Mouse (Mus musculus) liver, embryonic 16.5 days (tissue): ENCODE results near the gene Map3k11. TPM values are rescaled to one million over a fixed set of nuclear protein-coding genes. Genes with fewer than 3 reads are reported as not detected.

Experiments used
- ATAC-seq: fragments of 200-750 bp; cut with Nextera tagmentation; 2 replicates; pipeline ENCODE4 v1.8.0; 2017; ENCODE audit warnings: low read depth, mild to moderate bottlenecking, moderate number of reproducible peaks, moderate library complexity
- H3K27ac ChIP-seq: fragments of 300-500 bp; sonication (generic); 2 replicates; pipeline ENCODE4 v1.5.1; 2014; ENCODE audit warnings: mild to moderate bottlenecking, low read length
- H3K27me3 ChIP-seq: fragments of 300-500 bp; sonication (generic); 2 replicates; pipeline ENCODE4 v1.6.1; 2014; ENCODE audit warnings: low read depth, low read length, mixed read lengths; ENCODE audit not compliant: control insufficient read depth, insufficient read depth
- H3K36me3 ChIP-seq: fragments of 300-500 bp; sonication (generic); 2 replicates; pipeline ENCODE4 v1.6.1; 2014; ENCODE audit warnings: mild to moderate bottlenecking; ENCODE audit not compliant: control insufficient read depth, insufficient read depth
- H3K4me1 ChIP-seq: fragments of 300-500 bp; sonication (generic); 2 replicates; pipeline ENCODE4 v1.6.1; 2014; ENCODE audit warnings: low read depth, low read length, mixed read lengths; ENCODE audit not compliant: control insufficient read depth
- H3K4me2 ChIP-seq: fragments of 300-500 bp; sonication (generic); 2 replicates; pipeline ENCODE4 v1.6.1; 2014; ENCODE audit warnings: low read depth, low read length, mixed read lengths
- H3K4me3 ChIP-seq: fragments of 300-500 bp; sonication (generic); 2 replicates; pipeline ENCODE4 v1.5.1; 2014; ENCODE audit warnings: low read depth, mild to moderate bottlenecking, low read length
- H3K9ac ChIP-seq: fragments of 300-500 bp; sonication (generic); 2 replicates; pipeline ENCODE4 v1.6.1; 2014; ENCODE audit warnings: low read depth, low read length
- H3K9me3 ChIP-seq: fragments of 300-500 bp; sonication (generic); replicated peaks from 2 replicates; pipeline ENCODE4 v1.6.1; 2016; ENCODE audit warnings: low read length; ENCODE audit not compliant: control insufficient read depth
- WGBS: fragments of 180-500 bp; shearing (Covaris S2); extraction: QIAGEN DNeasy Blood & Tissue Kit; methylation state at CpG from one replicate; pipeline ENCODE4 v1.1.7; 2014; ENCODE audit not compliant: insufficient replicate concordance; 5-methylcytosine and 5-hydroxymethylcytosine counted together
- polyA plus RNA-seq: library from polyadenylated mRNA; unstranded; fragments of >200 nt; fragmentation: Nextera tagmentation; extraction: Ambion mirVana; gene quantifications from 2 replicates; pipeline ENCODE4 v1.2.1, GENCODE M21; 2015

Gene Map3k11
- polyA plus RNA-seq, 1 experiment from 2014 or later = 15.2 TPM

- WGBS = 15% methylated on average over 4 of the region's 4 CpGs
- no peaks in the 10 kb centered on the region for H3K9me3 ChIP-seq
- no peak for ATAC-seq
- H3K36me3 ChIP-seq = peaks cover 36% of the 10 kb centered on the region
- H3K4me1 ChIP-seq = peaks cover 61% of the 10 kb centered on the region
- H3K27ac ChIP-seq = peak overlapping the region; percentile 98
- H3K27me3 ChIP-seq = no peaks in the 10 kb centered on the region
- H3K9ac ChIP-seq = peak overlapping the region; percentile 98
- peak overlapping the region; percentile 93 for H3K4me2 ChIP-seq
- H3K4me3 ChIP-seq = peak overlapping the region; percentile 92
Measured at GRCm38 (mm10) chr19:5723934-5724548, 35.5 kb downstream of the Map3k11 start.

DNA sequence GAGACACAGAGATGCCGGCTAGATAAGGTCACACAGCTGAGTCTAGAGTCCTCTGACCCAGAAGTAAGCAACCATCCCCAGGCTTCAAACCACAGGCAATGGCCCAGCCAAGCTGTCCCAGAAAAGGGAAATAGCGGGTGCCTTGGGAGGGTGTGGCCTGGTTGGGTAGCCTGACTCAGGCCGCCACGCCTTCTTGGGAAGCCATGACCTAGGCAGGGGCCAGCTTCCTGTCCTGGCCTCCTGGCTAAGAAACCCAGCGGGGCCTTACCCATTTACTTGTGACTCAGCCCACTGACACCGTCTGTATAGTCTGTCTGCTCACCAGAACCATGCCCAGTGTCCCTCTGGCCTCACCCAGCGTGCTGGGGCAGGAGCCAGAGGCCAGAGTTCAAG is 36.0 kb downstream of the Map3k11 start:
- ATAC-seq = peak; percentile 65
- H3K4me2 ChIP-seq = peak overlapping the region; percentile 93
- no peaks in the 10 kb centered on the region for H3K9me3 ChIP-seq
- no peaks in the 10 kb centered on the region for H3K27me3 ChIP-seq
- peaks cover 30% of the 10 kb centered on the region for H3K36me3 ChIP-seq
- 8% methylated on average over 7 of the region's 7 CpGs for WGBS
- peak overlapping the region; percentile 98 for H3K27ac ChIP-seq
- H3K4me3 ChIP-seq = peak overlapping the region; percentile 92
- H3K4me1 ChIP-seq = peaks cover 61% of the 10 kb centered on the region
- H3K9ac ChIP-seq = peak overlapping the region; percentile 98

GRCm38 (mm10) chr19:5725029-5725707 is 36.6 kb downstream of the Map3k11 start:
- Histone ChIP-seq H3K9ac (peak overlapping the region; percentile 98), H3K4me1 (peaks cover 61% of the 10 kb centered on the region), H3K27ac (peak overlapping the region; percentile 98), H3K4me3 (peak overlapping the region; percentile 92), H3K27me3 (no peaks in the 10 kb centered on the region), H3K4me2 (peak overlapping the region; percentile 93), H3K9me3 (no peaks in the 10 kb centered on the region), H3K36me3 (peaks cover 24% of the 10 kb centered on the region)
- WGBS = 16% methylated on average over 12 of the region's 12 CpGs
- ATAC-seq = no peak

DNA sequence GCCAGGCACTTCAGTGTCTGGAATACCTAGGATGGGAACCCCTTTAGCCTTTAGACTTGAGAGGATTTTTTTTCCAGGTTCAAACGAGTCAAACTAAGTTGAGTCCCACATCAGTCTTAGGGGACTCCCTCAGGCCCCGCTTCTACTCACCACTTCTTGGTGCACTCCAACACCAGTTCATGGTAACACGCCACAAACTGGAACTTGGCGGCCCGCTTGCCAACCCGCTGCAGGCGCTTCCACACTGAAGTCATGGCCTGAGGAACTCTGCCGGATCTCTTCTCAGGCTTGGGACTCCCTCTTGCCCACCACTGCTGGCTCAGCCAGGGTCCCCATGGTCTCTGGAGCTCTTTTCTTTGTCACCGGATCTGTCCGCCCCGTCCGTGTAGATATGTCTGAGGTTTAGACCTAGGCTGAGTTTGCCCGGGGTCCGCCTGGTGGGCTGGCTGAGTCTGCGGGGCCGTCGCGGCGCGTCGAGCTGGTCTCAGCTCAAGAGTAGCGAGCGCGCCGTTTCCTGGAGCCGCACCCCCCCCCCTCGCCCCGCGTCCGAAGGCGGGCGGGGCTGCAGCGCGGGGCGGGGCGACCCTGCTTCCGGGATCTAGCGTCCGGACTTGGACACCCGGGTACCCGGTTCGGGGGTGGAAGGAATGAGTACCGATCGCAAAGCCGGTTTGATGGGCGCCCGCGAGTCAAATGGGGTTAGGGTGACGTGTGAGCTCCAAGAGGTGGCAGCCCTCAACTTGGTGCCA is 37.4 kb downstream of the Map3k11 start, which contains the start of gene Ehbp1l1:
Ehbp1l1 (minus strand) TSS at position 551 of the 749 bp plus-strand sequence.
- Histone ChIP-seq H3K9me3 (no peaks in the 10 kb centered on the region), H3K36me3 (peaks cover 17% of the 10 kb centered on the region), H3K4me1 (peaks cover 61% of the 10 kb centered on the region), H3K4me2 (peak within 1 kb of the TSS; percentile 93), H3K4me3 (peak within 1 kb of the TSS; percentile 92), H3K27ac (peak within 1 kb of the TSS; percentile 98), H3K9ac (peak within 1 kb of the TSS; percentile 98), H3K27me3 (no peaks in the 10 kb centered on the region)
- 2% methylated on average over 43 of the region's 49 CpGs for WGBS
- ATAC-seq = peak; percentile 37

GRCm38 (mm10) chr19:5726961-5727578 is 38.5 kb downstream of the Map3k11 start:
- 14% methylated on average over 15 of the region's 15 CpGs for WGBS
- H3K36me3 ChIP-seq = peaks cover 5% of the 10 kb centered on the region
- peak; percentile 62 for ATAC-seq

DNA sequence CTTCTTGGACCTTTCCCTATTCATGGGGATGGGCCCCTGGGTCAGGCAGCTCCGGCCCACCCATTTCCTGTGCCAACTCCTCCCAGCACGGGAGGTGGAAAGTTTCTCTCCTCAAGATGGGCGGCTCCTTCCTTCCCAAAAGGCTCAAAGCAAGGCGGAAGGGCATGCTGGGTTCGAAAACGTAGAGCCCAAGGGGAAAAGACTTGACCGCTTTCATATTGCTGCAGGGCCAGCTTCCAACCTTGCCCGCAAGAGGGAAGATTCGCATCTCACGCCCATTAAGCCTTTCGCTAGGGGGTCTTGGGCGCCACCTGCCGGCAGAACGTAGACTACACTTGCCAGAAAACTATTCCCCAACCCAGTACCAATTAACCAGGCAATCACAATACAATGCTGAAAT is 39.2 kb downstream of the Map3k11 start:
- H3K4me1 ChIP-seq = peaks cover 55% of the 10 kb centered on the region
- H3K27me3 ChIP-seq = no peaks in the 10 kb centered on the region
- peak overlapping the region; percentile 92 for H3K4me3 ChIP-seq
- H3K4me2 ChIP-seq = peak overlapping the region; percentile 93
- H3K27ac ChIP-seq = peak overlapping the region; percentile 98
- no peak for ATAC-seq
- H3K9me3 ChIP-seq = no peaks in the 10 kb centered on the region
- H3K36me3 ChIP-seq = no peaks in the 10 kb centered on the region
- H3K9ac ChIP-seq = peak overlapping the region; percentile 98
- WGBS = 1% methylated on average over 14 of the region's 14 CpGs

More at GRCm38 (mm10) chr19:5726961-5727578, 38.5 kb downstream of the Map3k11 start:
- peak overlapping the region; percentile 93 for H3K4me2 ChIP-seq
- peaks cover 61% of the 10 kb centered on the region for H3K4me1 ChIP-seq
- no peaks in the 10 kb centered on the region for H3K27me3 ChIP-seq
- H3K27ac ChIP-seq = peak overlapping the region; percentile 98
- H3K4me3 ChIP-seq = peak overlapping the region; percentile 92
- H3K9me3 ChIP-seq = no peaks in the 10 kb centered on the region
- H3K9ac ChIP-seq = peak overlapping the region; percentile 98

DNA sequence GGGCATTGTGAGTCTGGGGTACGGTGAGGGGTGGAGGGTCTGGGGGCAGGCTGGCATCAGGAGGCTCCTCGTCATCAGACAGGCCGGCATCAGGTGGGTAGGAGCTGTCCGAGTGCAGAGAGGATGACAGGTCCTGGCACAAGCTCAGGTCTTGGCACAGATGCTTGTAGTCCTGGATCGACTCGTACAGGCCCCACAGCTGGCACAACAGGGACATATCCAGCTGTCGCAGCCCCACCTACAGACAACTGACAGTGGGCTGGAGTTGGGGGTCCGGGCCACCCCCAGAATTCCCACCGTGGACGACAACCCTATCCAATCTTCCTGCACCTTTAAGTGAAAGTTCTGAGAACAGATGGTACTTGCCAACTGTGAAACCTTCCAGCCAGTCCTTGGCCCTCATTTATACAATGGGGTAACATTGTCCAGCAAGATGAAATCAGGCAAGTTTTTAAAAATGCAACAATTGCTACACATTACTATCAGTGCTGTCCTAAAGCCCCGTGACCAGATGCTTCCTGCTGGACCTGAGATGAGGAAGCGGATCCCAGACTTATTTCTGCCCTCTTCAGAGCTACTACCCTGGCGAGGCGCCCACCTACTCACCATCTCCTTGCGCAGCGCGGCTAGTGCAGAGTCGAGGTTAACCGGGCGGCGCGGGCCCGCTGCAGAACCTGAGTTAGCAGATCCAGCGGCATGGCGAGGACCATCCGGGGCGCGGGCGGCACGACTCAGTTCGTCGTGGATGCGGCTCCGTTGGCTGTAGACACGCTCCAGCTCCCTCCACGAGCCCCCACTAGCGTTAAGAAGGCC is 40.3 kb downstream of the Map3k11 start:
- Histone ChIP-seq H3K4me1 (peaks cover 50% of the 10 kb centered on the region), H3K36me3 (no peaks in the 10 kb centered on the region), H3K9ac (peak overlapping the region; percentile 98), H3K27me3 (no peaks in the 10 kb centered on the region), H3K27ac (peak overlapping the region; percentile 98), H3K4me3 (peak overlapping the region; percentile 92), H3K9me3 (no peaks in the 10 kb centered on the region), H3K4me2 (peak overlapping the region; percentile 93)
- ATAC-seq = no peak
- 11% methylated on average over 37 of the region's 37 CpGs for WGBS

GRCm38 (mm10) chr19:5729444-5729815 is 40.9 kb downstream of the Map3k11 start, which contains the start of gene Fam89b:
TSS of gene Fam89b (minus strand) at chr19:5729653.
- ATAC-seq = peak; percentile 45
- Histone ChIP-seq H3K27me3 (no peaks in the 10 kb centered on the region), H3K27ac (peak within 1 kb of the TSS; percentile 98), H3K4me1 (peaks cover 48% of the 10 kb centered on the region), H3K9ac (peak within 1 kb of the TSS; percentile 98), H3K9me3 (no peaks in the 10 kb centered on the region), H3K4me2 (peak within 1 kb of the TSS; percentile 93), H3K4me3 (peak within 1 kb of the TSS; percentile 92), H3K36me3 (no peaks in the 10 kb centered on the region)
- under 1% methylated on average over 37 of the region's 37 CpGs for WGBS
